Mouse (Mus musculus) myocyte (in vitro differentiated cells): ENCODE results near the gene Srsf6.

Source experiments
- CEBPB ChIP-seq: IDR thresholded peaks from 2 replicates; pipeline ENCODE4 v1.6.1; 2011; ENCODE audit warnings: mild to moderate bottlenecking, moderate library complexity; ENCODE audit not compliant: poor library complexity, insufficient read depth, severe bottlenecking
- E2F4 ChIP-seq: IDR thresholded peaks from one replicate; pipeline ENCODE4 v1.6.1; 2011; ENCODE audit warnings: mild to moderate bottlenecking, control low read depth, moderate library complexity; ENCODE audit not compliant: insufficient read depth
- MAX ChIP-seq: IDR thresholded peaks from one replicate; pipeline ENCODE4 v1.6.1; 2011; ENCODE audit warnings: low read depth, mild to moderate bottlenecking, control low read depth
- MYOG ChIP-seq, 3 experiments: IDR thresholded peaks; one replicate each; pipeline ENCODE4 v1.6.1; 2011; ENCODE audit warnings: control low read depth in 2 of 3, low read depth in 2 of 3, mild to moderate bottlenecking in 2 of 3; ENCODE audit not compliant: insufficient read length in 2 of 3, control insufficient read depth in 1 of 3, insufficient read depth in 1 of 3
- POLR2A ChIP-seq: IDR thresholded peaks from one replicate; pipeline ENCODE4 v1.6.1; 2011; ENCODE audit warnings: low read depth, mild to moderate bottlenecking, control low read depth, moderate library complexity; ENCODE audit not compliant: insufficient read length
- POLR2AphosphoS2 ChIP-seq: IDR thresholded peaks from one replicate; pipeline ENCODE4 v1.6.1; 2011; ENCODE audit warnings: low read depth, control low read depth; ENCODE audit not compliant: insufficient read length
- REST ChIP-seq: IDR thresholded peaks from one replicate; pipeline ENCODE4 v1.6.1; 2011; ENCODE audit warnings: mild to moderate bottlenecking, control low read depth, moderate library complexity; ENCODE audit not compliant: insufficient read depth, insufficient read length
- SRF ChIP-seq: IDR thresholded peaks from one replicate; pipeline ENCODE4 v1.6.1; 2011; ENCODE audit warnings: low read depth; ENCODE audit not compliant: control insufficient read depth, insufficient read length
- TCF12 ChIP-seq: IDR thresholded peaks from one replicate; pipeline ENCODE4 v1.6.1; 2011; ENCODE audit warnings: mild to moderate bottlenecking, control low read depth; ENCODE audit not compliant: poor library complexity, insufficient read depth, severe bottlenecking
- TCF3 ChIP-seq: IDR thresholded peaks from one replicate; pipeline ENCODE4 v1.6.1; 2011; ENCODE audit warnings: low read depth, control low read depth; ENCODE audit not compliant: insufficient read length
- USF1 ChIP-seq: IDR thresholded peaks from one replicate; pipeline ENCODE4 v1.6.1; 2011; ENCODE audit warnings: low read depth, mild to moderate bottlenecking, control low read depth, moderate library complexity

- no peak for TF ChIP-seq CEBPB
- TF ChIP-seq USF1: no peak
- no peak for TF ChIP-seq MYOG (IDR thresholded peaks at IDR 0.05; ENCODE audit: control insufficient read depth in 1 of 3, insufficient read depth in 1 of 3, insufficient read length in 2 of 3, low read depth in 2 of 3)
- TF ChIP-seq POLR2A: no peak
- no peak for TF ChIP-seq MAX
- TF ChIP-seq REST: no peak
- TF ChIP-seq POLR2AphosphoS2: no peak
- no peak for TF ChIP-seq TCF12
- TF ChIP-seq TCF3: no peak
- TF ChIP-seq E2F4: no peak
- TF ChIP-seq SRF: no peak
Observed at GRCm38 (mm10) chr2:162956843-162957242, 25.5 kb downstream of the Srsf6 start.
